Mouse (Mus musculus): ENCODE data around the gene Ambp. TPM values are rescaled to one million over a fixed set of nuclear protein-coding genes. Genes with fewer than 3 reads are reported as not detected.

Gene Ambp
- not detected in 2 replicates for polyA plus RNA-seq (2012; ENCODE audit: insufficient read depth, low replicate concordance)

GRCm38 (mm10) chr4:63154699-63155098 is at the start of gene Ambp:
TSS of gene Ambp (minus strand) at chr4:63154799.
- no peak within 1 kb of the TSS for H3K4me3 ChIP-seq (replicated peaks)
- H3K27me3 ChIP-seq (replicated peaks), result peaks cover 12% of the 10 kb centered on the region
- H3K9me3 ChIP-seq, result no peaks in the 10 kb centered on the region; the same call in 1 of the 2 replicates
- no peaks in the 10 kb centered on the region for H3K36me3 ChIP-seq (replicated peaks; ENCODE audit: low read length)
- H3K4me1 ChIP-seq, result no peaks in the 10 kb centered on the region
- TF ChIP-seq FLI1 (IDR thresholded peaks at IDR 0.05; ENCODE audit: low read length) (no peak), GATA1 (IDR thresholded peaks at IDR 0.05; ENCODE audit: borderline replicate concordance, low read length) (no peak)

- no peak overlapping the region for H3K4me3 ChIP-seq (replicated peaks)
- peaks cover 19% of the 10 kb centered on the region for H3K27me3 ChIP-seq (replicated peaks)
- H3K36me3 ChIP-seq (replicated peaks; ENCODE audit: low read length), result no peaks in the 10 kb centered on the region
- H3K4me1 ChIP-seq, result no peaks in the 10 kb centered on the region
- TF ChIP-seq FLI1 (IDR thresholded peaks at IDR 0.05; ENCODE audit: low read length), result no peak
- no peak for TF ChIP-seq GATA1 (IDR thresholded peaks at IDR 0.05; ENCODE audit: borderline replicate concordance, low read length)
- H3K9me3 ChIP-seq, result peaks cover 2% of the 10 kb centered on the region; the same call in 1 of the 2 replicates
These were observed 49.3 kb upstream of the Ambp start for GRCm38 (mm10) chr4:63203874-63204273.

- Histone ChIP-seq H3K36me3 (replicated peaks; ENCODE audit: low read length) (no peaks in the 10 kb centered on the region), H3K9me3 (peaks cover 9% of the 10 kb centered on the region; the same call in 1 of the 2 replicates), H3K27me3 (replicated peaks) (peaks cover 14% of the 10 kb centered on the region), H3K4me1 (no peaks in the 10 kb centered on the region), H3K4me3 (replicated peaks) (no peak overlapping the region)
- TF ChIP-seq GATA1 (IDR thresholded peaks at IDR 0.05; ENCODE audit: borderline replicate concordance, low read length) (no peak), FLI1 (IDR thresholded peaks at IDR 0.05; ENCODE audit: low read length) (no peak)
These were observed 44.8 kb upstream of the Ambp start for GRCm38 (mm10) chr4:63199366-63199765.

GRCm38 (mm10) chr4:63194366-63194765 is 39.8 kb upstream of the Ambp start:
- no peak overlapping the region for H3K4me3 ChIP-seq (replicated peaks)
- peaks cover 4% of the 10 kb centered on the region for H3K27me3 ChIP-seq (replicated peaks)
- H3K9me3 ChIP-seq, result peaks cover 9% of the 10 kb centered on the region; the same call in 1 of the 2 replicates
- no peaks in the 10 kb centered on the region for H3K4me1 ChIP-seq
- TF ChIP-seq GATA1 (IDR thresholded peaks at IDR 0.05; ENCODE audit: borderline replicate concordance, low read length) (no peak), FLI1 (IDR thresholded peaks at IDR 0.05; ENCODE audit: low read length) (no peak)
- no peaks in the 10 kb centered on the region for H3K36me3 ChIP-seq (replicated peaks; ENCODE audit: low read length)

- Histone ChIP-seq H3K27me3 (replicated peaks) (peaks cover 8% of the 10 kb centered on the region), H3K4me1 (no peaks in the 10 kb centered on the region), H3K4me3 (replicated peaks) (no peak overlapping the region), H3K9me3 (no peaks in the 10 kb centered on the region), H3K36me3 (replicated peaks; ENCODE audit: low read length) (no peaks in the 10 kb centered on the region)
- TF ChIP-seq FLI1 (IDR thresholded peaks at IDR 0.05; ENCODE audit: low read length), result no peak
- TF ChIP-seq GATA1 (IDR thresholded peaks at IDR 0.05; ENCODE audit: borderline replicate concordance, low read length), result no peak
These were observed 37.0 kb upstream of the Ambp start for GRCm38 (mm10) chr4:63191641-63192040.

- H3K27me3 ChIP-seq (replicated peaks), result peaks cover 24% of the 10 kb centered on the region
- no peaks in the 10 kb centered on the region for H3K36me3 ChIP-seq (replicated peaks; ENCODE audit: low read length)
- H3K4me3 ChIP-seq (replicated peaks), result no peak overlapping the region
- TF ChIP-seq GATA1 (IDR thresholded peaks at IDR 0.05; ENCODE audit: borderline replicate concordance, low read length), result no peak
- no peak for TF ChIP-seq FLI1 (IDR thresholded peaks at IDR 0.05; ENCODE audit: low read length)
- peaks cover 4% of the 10 kb centered on the region; the same call in 1 of the 2 replicates for H3K4me1 ChIP-seq
- no peaks in the 10 kb centered on the region for H3K9me3 ChIP-seq
These were observed 31.8 kb upstream of the Ambp start for GRCm38 (mm10) chr4:63186281-63186870.

GRCm38 (mm10) chr4:63181556-63181955 is 27.0 kb upstream of the Ambp start:
- H3K4me3 ChIP-seq (replicated peaks), result no peak overlapping the region
- H3K27me3 ChIP-seq (replicated peaks), result peaks cover 20% of the 10 kb centered on the region
- TF ChIP-seq GATA1 (IDR thresholded peaks at IDR 0.05; ENCODE audit: borderline replicate concordance, low read length) (no peak), FLI1 (IDR thresholded peaks at IDR 0.05; ENCODE audit: low read length) (no peak)
- H3K36me3 ChIP-seq (replicated peaks; ENCODE audit: low read length), result no peaks in the 10 kb centered on the region
- no peaks in the 10 kb centered on the region for H3K9me3 ChIP-seq
- peaks cover 4% of the 10 kb centered on the region; the same call in 1 of the 2 replicates for H3K4me1 ChIP-seq

GRCm38 (mm10) chr4:63171969-63172685 is 17.5 kb upstream of the Ambp start, which contains the start of gene Kif12:
TSS of gene Kif12 (minus strand) at chr4:63172131.
- no peak for TF ChIP-seq FLI1 (IDR thresholded peaks at IDR 0.05; ENCODE audit: low read length)
- no peak for TF ChIP-seq GATA1 (IDR thresholded peaks at IDR 0.05; ENCODE audit: borderline replicate concordance, low read length)
- no peak within 1 kb of the TSS for H3K4me3 ChIP-seq (replicated peaks)
- H3K27me3 ChIP-seq (replicated peaks), result peaks cover 22% of the 10 kb centered on the region
- H3K9me3 ChIP-seq, result peaks cover 7% of the 10 kb centered on the region
- no peaks in the 10 kb centered on the region for H3K4me1 ChIP-seq
- H3K36me3 ChIP-seq (replicated peaks; ENCODE audit: low read length), result no peaks in the 10 kb centered on the region

- TF ChIP-seq GATA1 (IDR thresholded peaks at IDR 0.05; ENCODE audit: borderline replicate concordance, low read length), result no peak
- no peak for TF ChIP-seq FLI1 (IDR thresholded peaks at IDR 0.05; ENCODE audit: low read length)
- Histone ChIP-seq H3K4me3 (replicated peaks) (no peak overlapping the region), H3K36me3 (replicated peaks; ENCODE audit: low read length) (no peaks in the 10 kb centered on the region), H3K27me3 (replicated peaks) (peaks cover 25% of the 10 kb centered on the region), H3K4me1 (no peaks in the 10 kb centered on the region), H3K9me3 (peaks cover 7% of the 10 kb centered on the region)
These were observed 16.5 kb upstream of the Ambp start for GRCm38 (mm10) chr4:63171122-63171521.

GRCm38 (mm10) chr4:63170061-63170460 is 15.5 kb upstream of the Ambp start:
- H3K36me3 ChIP-seq (replicated peaks; ENCODE audit: low read length), result no peaks in the 10 kb centered on the region
- no peak overlapping the region for H3K4me3 ChIP-seq (replicated peaks)
- H3K4me1 ChIP-seq, result no peaks in the 10 kb centered on the region
- peaks cover 26% of the 10 kb centered on the region for H3K27me3 ChIP-seq (replicated peaks)
- TF ChIP-seq GATA1 (IDR thresholded peaks at IDR 0.05; ENCODE audit: borderline replicate concordance, low read length) (no peak), FLI1 (IDR thresholded peaks at IDR 0.05; ENCODE audit: low read length) (no peak)
- peaks cover 7% of the 10 kb centered on the region for H3K9me3 ChIP-seq
